Mouse (Mus musculus) Patski (cell line): Measurements from ENCODE around the gene Pimreg. TPM values are rescaled to one million over a fixed set of nuclear protein-coding genes. Genes with fewer than 3 reads are reported as not detected.

Experiments used
- ATAC-seq: fragments of 100-300 bp; one replicate; pipeline ENCODE4 v1.8.0; 2021
- CTCF ChIA-PET: fragments of 350-600 bp; sonication (Branson Sonifier 250); formaldehyde crosslinking; loops from one replicate; lab custom pipeline; 2022; ENCODE audit warnings: inconsistent platforms; lab: Charles Lee
- POLR2A ChIA-PET: fragments of 350-600 bp; sonication (Branson Sonifier 250); formaldehyde crosslinking; loops from one replicate; lab custom pipeline; 2022; ENCODE audit warnings: antibody characterized with exemption, inconsistent platforms; lab: Charles Lee
- DNase-seq: peaks from one replicate; pipeline ENCODE4 v3.0.0-alpha.2; 2011; ENCODE audit warnings: low read depth, low spot score
- H3K27me3 ChIP-seq: fragments of 371-371 bp; one replicate; pipeline ENCODE4 v1.5.1; 2021
- CTCF ChIP-seq: fragments of 100-300 bp; IDR thresholded peaks from one replicate; pipeline ENCODE4 v1.5.1; 2021
- in situ Hi-C: fragments of 300-500 bp; cut with MboI; formaldehyde crosslinking; loops from 3 replicates; pipeline ENCODE4 v1.11.1; 2018; ENCODE audit warnings: low pct_unique_long_range_greater_than_20kb, mixed read lengths
- polyA plus RNA-seq: library from polyadenylated mRNA; unstranded; gene quantifications from one replicate; pipeline ENCODE4 v1.2.3, GENCODE M21; 2021

Pimreg gene
- polyA plus RNA-seq, 1 experiment from 2014 or later, result 35.7 TPM

DNA sequence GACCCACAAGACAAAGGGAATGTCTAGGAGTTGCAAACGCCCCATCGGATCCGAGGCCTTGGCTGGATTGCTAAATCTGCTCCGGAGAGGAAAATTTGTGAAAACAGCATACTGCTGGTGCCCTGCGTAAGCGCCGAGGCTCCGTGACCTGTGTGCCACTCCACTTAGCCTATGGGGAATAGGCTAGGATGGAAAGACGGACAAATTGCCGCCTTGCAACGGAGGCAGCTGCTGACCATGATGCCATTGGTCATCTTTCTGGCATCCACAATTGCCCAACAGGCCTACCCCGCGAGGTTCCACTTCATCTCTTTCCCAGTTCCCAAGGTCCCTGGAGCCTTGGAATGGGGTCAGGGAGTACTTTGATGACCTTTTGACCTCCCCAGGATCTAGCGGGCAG lies 799 bp downstream of the Pimreg start:
- ChIA-PET POLR2A (interaction anchor here (0.7 kb wide), 1 partner anchor 9 kb away, joined by 3 read pairs; no protein-coding TSS in a partner anchor), CTCF (interaction anchor here (3.5 to 6.7 kb wide), 2 partner anchors 10 to 17 kb away, joined by 10 to 59 read pairs; no protein-coding TSS in a partner anchor)
- peak; percentile 17 for ATAC-seq
- H3K27me3 ChIP-seq, result no peaks in the 10 kb centered on the region
- DNase-seq, result no peak
- no peak for TF ChIP-seq CTCF
- in situ Hi-C loops, result loop anchor here (25.0 kb wide), 1 partner anchor 1030 kb away; the partner anchor contains the start of genes Derl2, Dhx33 and Mis12

DNA sequence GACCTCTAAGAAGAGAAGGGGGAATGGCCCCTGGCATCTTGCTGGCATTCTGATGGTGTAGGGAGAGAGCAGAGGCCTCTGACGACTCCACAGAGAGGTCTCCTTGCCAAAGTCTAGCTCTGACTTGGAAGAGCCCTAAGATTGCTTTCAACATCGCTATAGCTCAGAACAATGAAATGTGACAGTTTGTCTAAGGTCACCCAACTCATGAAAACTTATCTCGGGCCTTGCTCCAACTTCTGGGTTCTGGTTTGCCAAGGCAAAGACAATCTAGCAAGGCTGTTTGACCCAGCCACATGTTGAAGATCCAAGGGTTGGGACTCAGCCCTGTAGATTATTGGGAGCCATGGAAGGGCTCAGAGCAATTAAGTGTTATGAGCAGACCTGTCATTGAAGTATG lies 2.4 kb downstream of the Pimreg start:
- no peak for DNase-seq
- CTCF ChIA-PET, result interaction anchor here (1.0 to 3.5 kb wide), 3 partner anchors 8 to 52 kb away, joined by 3 to 10 read pairs (median 3); no protein-coding TSS in a partner anchor
- POLR2A ChIA-PET, result no interaction called here
- TF ChIP-seq CTCF, result no peak
- no peaks in the 10 kb centered on the region for H3K27me3 ChIP-seq
- no peak for ATAC-seq
- in situ Hi-C loops, result loop anchor here (25.0 kb wide), 1 partner anchor 1032 kb away; the partner anchor contains the start of genes Derl2, Dhx33 and Mis12

DNA sequence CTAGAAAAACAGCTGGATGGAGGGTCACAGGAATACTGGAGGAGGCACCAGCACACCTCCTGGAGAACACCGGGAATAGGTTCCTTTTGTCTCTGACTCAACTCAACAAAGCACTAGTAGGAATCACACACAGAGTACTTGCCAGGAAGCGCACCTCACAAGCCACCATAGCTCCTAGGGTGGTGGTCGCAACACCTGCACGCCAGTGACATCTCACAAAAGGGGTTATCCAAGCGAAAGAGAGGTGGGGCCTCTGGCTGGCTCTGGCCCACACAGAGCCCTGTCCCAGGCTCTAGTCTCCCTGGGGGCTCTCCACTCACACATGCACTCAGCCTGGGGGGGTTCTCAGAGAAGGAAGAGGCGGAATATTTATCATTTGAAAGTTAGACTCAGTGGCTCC lies 6.9 kb downstream of the Pimreg start:
- in situ Hi-C loops, result loop anchor here (25.0 kb wide), 1 partner anchor 1036 kb away; the partner anchor contains the start of genes Derl2, Dhx33 and Mis12

DNA sequence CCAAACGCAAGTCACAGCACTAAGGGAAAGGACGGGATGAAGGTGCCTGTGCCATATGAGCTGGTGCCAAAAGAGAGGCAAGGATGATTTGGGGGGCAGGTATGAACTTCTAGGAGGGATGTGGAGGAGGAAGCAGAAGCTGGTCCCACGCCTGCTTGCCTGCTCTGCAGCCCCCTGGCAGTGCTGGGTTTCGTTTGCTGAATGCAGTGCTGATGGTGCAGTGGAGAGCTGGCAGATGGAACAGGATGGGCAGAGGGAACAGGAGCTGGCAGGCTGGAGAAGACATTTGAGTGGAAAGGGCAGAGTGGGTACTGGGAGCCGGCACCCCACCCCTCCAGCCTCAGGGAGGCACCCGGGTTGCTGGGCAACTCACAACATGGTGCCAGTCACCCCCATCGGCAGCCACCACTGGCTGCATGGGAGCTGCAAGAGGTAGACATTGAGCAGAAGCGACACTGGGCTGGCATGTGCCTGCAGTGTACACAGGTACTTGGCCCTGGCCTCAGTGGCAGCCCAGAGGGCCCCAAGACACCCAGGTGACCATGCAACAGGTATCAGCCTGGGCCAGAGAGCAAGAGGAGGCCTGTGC lies 7.4 kb downstream of the Pimreg start:
- no peak for TF ChIP-seq CTCF
- ChIA-PET POLR2A (no interaction called here), CTCF (interaction anchor here (1.5 to 1.7 kb wide), 2 partner anchors 11 to 88 kb away, joined by 3 to 6 read pairs; partner anchors contain the start of gene Aipl1)
- no peaks in the 10 kb centered on the region for H3K27me3 ChIP-seq
- ATAC-seq (no peak), DNase-seq (no peak)
- in situ Hi-C loops, result loop anchor here (25.0 kb wide), 1 partner anchor 1037 kb away; the partner anchor contains the start of genes Derl2, Dhx33 and Mis12

More for the DNA sequence above, 6.9 kb downstream of the Pimreg start:
- DNase-seq (no peak), ATAC-seq (no peak)
- POLR2A ChIA-PET, result no interaction called here
- H3K27me3 ChIP-seq, result no peaks in the 10 kb centered on the region
- CTCF ChIA-PET, result interaction anchor here (1.5 to 1.7 kb wide), 2 partner anchors 11 to 88 kb away, joined by 3 to 6 read pairs; partner anchors contain the start of gene Aipl1
- TF ChIP-seq CTCF, result no peak

DNA sequence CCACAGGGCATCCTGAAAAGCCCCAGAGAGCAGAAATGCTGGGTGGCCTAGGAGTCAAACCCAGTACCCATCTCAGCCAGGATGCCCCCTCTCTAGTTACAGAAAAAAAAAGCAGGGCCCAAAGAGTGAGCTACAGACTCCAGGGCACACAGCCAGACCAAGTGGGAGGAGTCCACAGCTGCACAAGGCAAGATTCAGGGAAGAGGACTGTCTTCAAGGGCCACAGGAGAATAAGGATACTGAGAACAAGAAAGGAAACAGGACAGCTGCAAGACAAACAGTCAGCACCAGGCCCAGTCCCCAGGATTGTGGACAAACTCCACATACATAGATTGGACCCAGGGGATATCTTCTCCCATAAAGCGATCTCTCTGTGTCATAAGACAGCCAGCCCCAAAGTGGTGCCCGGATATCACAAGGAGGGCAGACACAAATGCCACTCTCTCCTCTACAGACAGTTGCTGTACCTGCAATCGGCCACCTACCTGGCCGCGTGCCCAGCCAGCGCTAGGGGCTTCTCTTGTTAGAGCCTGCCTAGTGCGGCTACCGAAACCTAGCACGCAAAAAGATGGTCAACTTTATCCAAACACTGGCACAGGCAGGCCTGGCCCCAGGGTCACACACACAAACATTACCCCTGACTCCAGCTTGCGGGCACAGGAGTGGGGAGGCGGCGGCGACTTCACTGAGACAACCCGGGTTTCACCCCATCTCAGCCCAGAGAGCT lies 8.5 kb downstream of the Pimreg start:
- ATAC-seq (no peak), DNase-seq (no peak)
- POLR2A ChIA-PET, result no interaction called here
- H3K27me3 ChIP-seq, result no peaks in the 10 kb centered on the region
- in situ Hi-C loops, result loop anchor here (5.0 to 25.0 kb wide), 3 partner anchors 104 to 287 kb away; partner anchors contain the start of genes 4933427D14Rik, Gm43951 and Txndc17
- no peak for TF ChIP-seq CTCF
- CTCF ChIA-PET, result interaction anchor here (0.7 to 2.0 kb wide), 3 partner anchors 26 to 105 kb away, joined by 3 to 4 read pairs (median 3); no protein-coding TSS in a partner anchor

DNA sequence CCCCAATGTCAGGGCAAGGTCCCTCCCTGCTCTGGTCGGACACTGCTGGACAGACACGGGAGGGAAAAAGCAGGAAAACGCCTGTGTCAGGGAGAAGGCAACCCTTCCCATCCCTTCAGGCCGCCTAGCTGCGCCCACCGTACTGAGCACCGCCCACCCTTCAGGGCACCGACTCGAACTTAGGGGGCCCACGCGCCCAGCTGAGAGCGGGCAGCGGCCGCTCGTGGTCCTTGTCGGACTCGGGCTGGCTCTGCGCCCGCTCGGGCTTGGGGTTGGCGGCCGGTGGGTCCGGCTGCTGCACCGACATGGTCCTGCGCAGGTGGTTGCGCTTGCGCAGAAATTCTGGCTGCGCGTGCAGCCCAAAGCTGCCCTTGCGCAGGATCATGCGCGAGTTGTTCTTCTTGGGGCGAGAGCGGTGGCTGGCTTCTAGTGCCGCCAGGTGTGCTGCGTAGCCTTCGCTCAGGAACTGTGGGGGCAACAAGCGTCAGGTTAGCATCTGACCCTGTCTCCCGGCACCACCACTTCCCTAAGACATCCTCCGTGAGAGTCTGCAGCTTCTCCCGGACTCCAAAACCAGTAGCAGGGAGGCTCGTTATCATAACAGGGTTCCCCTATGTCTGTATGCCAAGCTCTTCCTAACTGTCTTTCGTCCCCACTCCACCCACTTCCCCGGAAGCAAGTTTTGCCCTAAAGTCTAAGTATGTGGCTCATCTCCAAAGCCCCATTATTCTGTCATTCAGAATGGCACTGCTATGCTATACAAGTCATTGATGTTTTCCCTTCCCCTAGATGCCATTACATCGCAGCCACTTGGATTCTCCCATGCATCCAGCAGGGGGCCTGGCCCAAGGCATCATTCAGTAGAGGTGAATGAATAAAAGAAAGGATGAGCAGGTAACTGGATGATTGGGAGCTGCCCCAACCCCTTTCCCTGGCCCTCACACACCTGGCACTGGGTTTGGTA lies 9.3 kb downstream of the Pimreg start:
- POLR2A ChIA-PET, result interaction anchor here (0.7 kb wide), 1 partner anchor 8 kb away, joined by 3 read pairs; no protein-coding TSS in a partner anchor
- DNase-seq, result no peak
- no peak for ATAC-seq
- CTCF ChIA-PET, result interaction anchor here (1.6 to 3.1 kb wide), 11 partner anchors 9 to 170 kb away, joined by 4 to 18 read pairs (median 9); partner anchors contain the start of genes Aipl1, Gm43951 and Pimreg
- no peaks in the 10 kb centered on the region for H3K27me3 ChIP-seq
- in situ Hi-C loops, result loop anchor here (5.0 to 25.0 kb wide), 3 partner anchors 104 to 286 kb away; partner anchors contain the start of genes 4933427D14Rik, Gm43951 and Txndc17
- no peak for TF ChIP-seq CTCF

DNA sequence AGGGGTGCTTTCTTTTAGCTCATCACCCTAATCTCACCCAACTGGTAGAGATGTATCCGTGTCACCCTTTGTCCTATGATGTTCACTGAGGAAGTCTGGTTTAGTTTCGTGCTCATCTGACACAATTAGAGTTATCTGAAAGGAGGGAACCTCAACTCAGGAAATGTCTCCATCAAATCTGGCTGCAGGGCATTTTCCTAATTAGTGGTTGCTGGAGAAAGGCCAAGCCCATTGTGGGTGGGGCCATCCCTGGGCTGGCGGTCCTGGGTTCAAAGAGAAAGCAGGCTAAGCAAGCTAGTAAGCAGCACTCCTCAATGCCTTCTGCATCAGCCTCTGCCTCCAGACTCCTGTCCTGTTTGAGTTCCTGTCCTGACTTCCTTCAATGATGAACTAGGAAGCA lies 10.4 kb downstream of the Pimreg start:
- in situ Hi-C loops, result loop anchor here (5.0 to 25.0 kb wide), 3 partner anchors 103 to 285 kb away; partner anchors contain the start of genes 4933427D14Rik, Gm43951 and Txndc17
- no peak for ATAC-seq
- no peak for TF ChIP-seq CTCF
- DNase-seq, result no peak
- ChIA-PET POLR2A (interaction anchor here (0.7 kb wide), 1 partner anchor 10 kb away, joined by 3 read pairs; no protein-coding TSS in a partner anchor), CTCF (interaction anchor here (0.7 to 3.1 kb wide), 22 partner anchors 10 to 172 kb away, joined by 3 to 18 read pairs (median 5); partner anchors contain the start of genes Aipl1, Gm43951 and Pimreg)
- H3K27me3 ChIP-seq, result no peaks in the 10 kb centered on the region

DNA sequence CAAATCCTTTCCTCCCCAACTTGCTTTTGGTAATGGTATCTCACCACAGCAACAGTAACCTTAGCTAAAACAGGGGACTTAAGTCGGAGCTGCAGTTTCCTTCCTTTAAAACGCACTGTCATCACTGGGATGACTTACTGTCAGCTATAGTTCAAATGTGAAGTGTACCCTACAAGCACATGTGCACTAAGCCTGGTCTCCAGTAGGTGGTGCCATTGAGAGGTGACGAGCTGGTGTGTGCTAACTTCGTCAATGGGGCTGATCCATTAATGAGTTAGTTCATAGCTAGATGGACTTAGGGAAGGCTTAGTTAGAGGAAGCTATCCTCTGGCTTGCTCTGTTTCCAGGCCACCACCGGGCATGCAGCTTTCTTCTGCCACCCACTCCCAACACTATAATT lies 10.8 kb downstream of the Pimreg start:
- in situ Hi-C loops, result loop anchor here (5.0 to 25.0 kb wide), 3 partner anchors 102 to 285 kb away; partner anchors contain the start of genes 4933427D14Rik, Gm43951 and Txndc17
- H3K27me3 ChIP-seq, result no peaks in the 10 kb centered on the region
- peak; percentile 71 for ATAC-seq
- DNase-seq, result peak; percentile 34
- peak; percentile 91 for TF ChIP-seq CTCF
- POLR2A ChIA-PET, result no interaction called here
- CTCF ChIA-PET, result interaction anchor here (0.7 to 3.1 kb wide), 23 partner anchors 10 to 171 kb away, joined by 3 to 18 read pairs (median 5); partner anchors contain the start of genes Aipl1, Gm43951 and Pimreg

DNA sequence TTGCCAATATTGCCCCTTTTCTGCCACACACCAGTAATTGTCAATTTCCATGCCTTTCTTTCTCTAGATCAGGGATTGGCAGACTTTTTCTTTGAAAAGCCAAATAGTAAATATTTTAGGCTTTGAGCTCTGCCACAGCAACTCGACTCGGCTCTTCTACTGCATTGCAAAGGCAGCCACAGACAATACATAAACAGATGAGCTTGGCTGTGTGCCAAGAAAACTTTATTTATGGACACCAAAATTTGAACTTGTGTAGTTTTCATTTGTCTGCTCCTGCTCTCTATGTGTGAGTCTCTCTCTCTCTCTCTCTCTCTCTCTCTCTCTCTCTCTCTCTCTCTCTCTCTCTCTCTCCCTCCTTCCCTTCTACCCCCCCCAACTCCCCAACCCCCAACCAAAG lies 13.3 kb downstream of the Pimreg start:
- in situ Hi-C loops, result loop anchor here (10.0 to 25.0 kb wide), 2 partner anchors 100 to 282 kb away; no protein-coding TSS in a partner anchor
- no peak for TF ChIP-seq CTCF
- no peak for ATAC-seq
- CTCF ChIA-PET, result no interaction called here
- POLR2A ChIA-PET, result no interaction called here
- no peaks in the 10 kb centered on the region for H3K27me3 ChIP-seq
- DNase-seq, result no peak
